Comparison of ENCODE assay signal across 10 mouse cellular contexts in genomic region chr2:164405060-164405459, GRCm38 (mm10). TPM values are rescaled to one million over a fixed set of nuclear protein-coding genes. Genes with fewer than 3 reads are reported as not detected.
DNase-seq lines count a peak whose midpoint lies in the region; ATAC-seq and TF ChIP-seq lines count a peak whose summit lies in the region.
"Had no signal": no experiment of that assay in that cellular context is flagged by ENCODE, and none has a peak within 500 bp of the region (broad histone marks: within the 10 kb centered on the region; RNA-seq: fewer than 3 reads in every experiment).

Matn4 (minus strand) TSS chr2:164405160.

- no peak within 1 kb of the TSS for H3K27ac ChIP-seq in heart, embryonic 16.5 days (ENCODE audit: low read length)
- H3K27ac ChIP-seq in cortical plate, adult 2 months (ENCODE audit: insufficient read depth, low read length) = no peak within 1 kb of the TSS
- no peak within 1 kb of the TSS for H3K27ac ChIP-seq in hindbrain, embryonic 14.5 days
- no peak within 1 kb of the TSS for H3K27ac ChIP-seq in liver, embryonic 16.5 days (ENCODE audit: low read length)

- no peak for TF ChIP-seq POLR2A in cortical plate, adult 2 months (IDR thresholded peaks at IDR 0.05; ENCODE audit: extremely low read depth, insufficient read depth, low read length)

- H3K9ac ChIP-seq in heart, embryonic 16.5 days (ENCODE audit: low read length) = peak within 1 kb of the TSS; percentile 28
- peak within 1 kb of the TSS; percentile 36; the same call in 1 of the 2 replicates for H3K9ac ChIP-seq in hindbrain, embryonic 14.5 days
- H3K9ac ChIP-seq in liver, embryonic 16.5 days (ENCODE audit: low read depth, low read length) = no peak within 1 kb of the TSS

- no peaks in the 10 kb centered on the region for H3K9me3 ChIP-seq in heart, embryonic 16.5 days (replicated peaks; ENCODE audit: control insufficient read depth, low read length)
- H3K9me3 ChIP-seq in hindbrain, embryonic 14.5 days (ENCODE audit: control insufficient read depth, low read length) = no peaks in the 10 kb centered on the region
- no peaks in the 10 kb centered on the region for H3K9me3 ChIP-seq in liver, embryonic 16.5 days (replicated peaks; ENCODE audit: control insufficient read depth, low read length)

- intact Hi-C loops in heart, postnatal 25 days (cut with DNase I) = no loop called here

- peaks cover 17% of the 10 kb centered on the region for H3K4me1 ChIP-seq in heart, embryonic 16.5 days (ENCODE audit: control insufficient read depth, insufficient read depth, low read length)
- no peaks in the 10 kb centered on the region; the same call in 1 of the 2 replicates for H3K4me1 ChIP-seq in cortical plate, adult 2 months (ENCODE audit: control insufficient read depth, insufficient read depth, low read length)
- peaks cover 5% of the 10 kb centered on the region; the same call in 1 of the 2 replicates for H3K4me1 ChIP-seq in hindbrain, embryonic 14.5 days (replicated peaks; ENCODE audit: control insufficient read depth, insufficient read depth, low read length)
- H3K4me1 ChIP-seq in liver, embryonic 16.5 days (ENCODE audit: control insufficient read depth, low read depth, low read length) = no peaks in the 10 kb centered on the region

- H3K4me2 ChIP-seq in heart, embryonic 16.5 days (ENCODE audit: low read depth, low read length) = peak within 1 kb of the TSS; percentile 68
- peak within 1 kb of the TSS; percentile 52 for H3K4me2 ChIP-seq in hindbrain, embryonic 14.5 days (replicated peaks)
- peak within 1 kb of the TSS; percentile 9; the same call in 1 of the 2 replicates for H3K4me2 ChIP-seq in liver, embryonic 16.5 days (ENCODE audit: low read depth, low read length)

- no peak for TF ChIP-seq CTCF in cortical plate, adult 2 months (IDR thresholded peaks at IDR 0.05; ENCODE audit: extremely low read depth, insufficient read depth, low read length)

- 10% methylated on average over 9 of the region's 9 CpGs for WGBS in heart, embryonic 16.5 days
- WGBS in hindbrain, embryonic 14.5 days = 9% methylated on average over 9 of the region's 9 CpGs
- 12% methylated on average over 9 of the region's 9 CpGs for WGBS in liver, embryonic 16.5 days (ENCODE audit: insufficient replicate concordance)

- no peak for DNase-seq in heart, postnatal 25 days (ENCODE audit: low spot score)
- DNase-seq in hindbrain, embryonic 14.5 days (ENCODE audit: low spot score) = no peak
- DNase-seq in embryo, embryonic 10 days (ENCODE audit: low spot score) = no peak
- DNase-seq in cerebellum, postnatal 36 days = no peak

- H3K36me3 ChIP-seq in heart, embryonic 16.5 days (ENCODE audit: control insufficient read depth, insufficient read depth) = no peaks in the 10 kb centered on the region
- H3K36me3 ChIP-seq in hindbrain, embryonic 14.5 days (replicated peaks; ENCODE audit: control insufficient read depth, insufficient read depth) = no peaks in the 10 kb centered on the region
- H3K36me3 ChIP-seq in liver, embryonic 16.5 days (ENCODE audit: control insufficient read depth, insufficient read depth) = no peaks in the 10 kb centered on the region

- peaks cover 95% of the 10 kb centered on the region for H3K27me3 ChIP-seq in heart, embryonic 16.5 days (ENCODE audit: control insufficient read depth, insufficient read depth, low read length)
- H3K27me3 ChIP-seq in hindbrain, embryonic 14.5 days (ENCODE audit: control insufficient read depth, insufficient read depth, low read length) = peaks cover 100% of the 10 kb centered on the region
- peaks cover 89% of the 10 kb centered on the region for H3K27me3 ChIP-seq in liver, embryonic 16.5 days (ENCODE audit: control insufficient read depth, insufficient read depth, low read depth, low read length)

- ATAC-seq in heart, embryonic 16.5 days (replicated peaks; ENCODE audit: extremely low read depth, insufficient read depth, low FRiP score) = no peak
- ATAC-seq in hindbrain, embryonic 14.5 days (ENCODE audit: low FRiP score) = no peak
- no peak for ATAC-seq in liver, embryonic 16.5 days (ENCODE audit: low read depth)
- ATAC-seq in erythroid progenitor cell, adult 5-6 weeks (replicated peaks; ENCODE audit: low FRiP score, poor library complexity, severe bottlenecking) = no peak

- H3K4me3 ChIP-seq in heart, embryonic 16.5 days (ENCODE audit: low read length) = peak within 1 kb of the TSS; percentile 48
- H3K4me3 ChIP-seq in cortical plate, adult 2 months (ENCODE audit: insufficient read depth, low read length) = peak within 1 kb of the TSS; percentile 17; the same call in 1 of the 2 replicates
- H3K4me3 ChIP-seq in hindbrain, embryonic 14.5 days (replicated peaks; ENCODE audit: low read length) = peak within 1 kb of the TSS; percentile 29
- no peak within 1 kb of the TSS for H3K4me3 ChIP-seq in liver, embryonic 16.5 days (ENCODE audit: low read depth, low read length)
- H3K4me3 ChIP-seq: megakaryocyte, embryonic 14.5 days had no signal

RNA-seq across cellular contexts. Expression of gene Matn4, which starts in this region (rescaled TPM):
- polyA plus RNA-seq in heart, embryonic 16.5 days (2015; fragmentation: Nextera tagmentation; extraction: Ambion mirVana) = 7.2 and 8.9 TPM in 2 replicates
- total RNA-seq in heart, postnatal 25 days (2021) = under 1 TPM; 0.42 to 0.52 TPM
- 16.2 and 17.4 TPM in 2 replicates for polyA plus RNA-seq in cortical plate, adult 2 months (2012; rRNA removed)
- 0.44 and 0.75 TPM in 2 replicates for polyA plus RNA-seq in hindbrain, embryonic 14.5 days (2014; fragmentation: Nextera tagmentation; extraction: Ambion mirVana)
- polyA plus RNA-seq in liver, embryonic 16.5 days (2015; fragmentation: Nextera tagmentation; extraction: Ambion mirVana) = 0.09 and 0.12 TPM in 2 replicates
- total RNA-seq in erythroid progenitor cell, adult 5-6 weeks (2015; ENCODE audit: low replicate concordance) = not detected in 2 replicates
- total RNA-seq in erythroid progenitor cell, adult 5-6 weeks (2017; ENCODE audit: low replicate concordance) = not detected in 2 replicates
- total RNA-seq: CH12.LX had no signal

Comparison
In these comparisons a context has a peak if more than half of its experiments do, and no peak if none do; other contexts are left out.
1. H3K4me2 ChIP-seq: peak in every context shown above with its lines; median percentile 68 in heart, embryonic 16.5 days; 52 in hindbrain, embryonic 14.5 days; 9 in liver, embryonic 16.5 days.